Mouse (Mus musculus) adrenal gland, postnatal 25 days (tissue): Measurements from ENCODE around the gene Itgb2. TPM values are rescaled to one million over a fixed set of nuclear protein-coding genes. Genes with fewer than 3 reads are reported as not detected.

Source experiments
- DNase-seq: peaks from one replicate; pipeline ENCODE4 v3.0.0; 2021; ENCODE audit warnings: mixed read lengths
- total RNA-seq: library from RNA; stranded (reverse); gene quantifications from 2 replicates; pipeline ENCODE4 v1.2.3, GENCODE M21; 2021

Itgb2 gene
- total RNA-seq, 1 experiment from 2014 or later: 3.3 TPM

GRCm38 (mm10) chr10:77589117-77589516, 59.1 kb downstream of the Itgb2 start:
- DNase-seq: no peak

- no peak for DNase-seq
Observed at GRCm38 (mm10) chr10:77589749-77590148, 59.7 kb downstream of the Itgb2 start.

- DNase-seq: peak; percentile 50
Observed at GRCm38 (mm10) chr10:77590812-77591211, 60.8 kb downstream of the Itgb2 start.

- DNase-seq: no peak
Observed at GRCm38 (mm10) chr10:77591546-77591945, 61.5 kb downstream of the Itgb2 start.

GRCm38 (mm10) chr10:77596060-77596459, 66.0 kb downstream of the Itgb2 start:
- no peak for DNase-seq

- no peak for DNase-seq
Observed at GRCm38 (mm10) chr10:77603021-77603420, 73.0 kb downstream of the Itgb2 start.

GRCm38 (mm10) chr10:77604111-77604510, 74.1 kb downstream of the Itgb2 start:
- DNase-seq: no peak

- no peak for DNase-seq
Observed at GRCm38 (mm10) chr10:77604958-77605357, 74.9 kb downstream of the Itgb2 start.

- DNase-seq: no peak
Observed at GRCm38 (mm10) chr10:77605368-77605767, 75.3 kb downstream of the Itgb2 start.

GRCm38 (mm10) chr10:77605908-77606826, 76.1 kb downstream of the Itgb2 start, which contains the start of the genes Sumo3 and Gm49325:
Sumo3 (plus strand) TSS chr10:77606097.
Gm49325 (plus strand) TSS chr10:77606197.
- DNase-seq: peak; percentile 99

GRCm38 (mm10) chr10:77606855-77607254, 76.8 kb downstream of the Itgb2 start:
- no peak for DNase-seq

GRCm38 (mm10) chr10:77607441-77607840, 77.4 kb downstream of the Itgb2 start:
- no peak for DNase-seq

- DNase-seq: no peak
Observed at GRCm38 (mm10) chr10:77608589-77608988, 78.5 kb downstream of the Itgb2 start.

GRCm38 (mm10) chr10:77610221-77610961, 80.3 kb downstream of the Itgb2 start:
- DNase-seq: no peak

GRCm38 (mm10) chr10:77613409-77613808, 83.4 kb downstream of the Itgb2 start:
- peak; percentile 28 for DNase-seq

Other genes starting within 250 kb of the Itgb2 start
- 12.4 and 14.0 TPM in 2 replicates for gene Adarb1, start 112.0 kb upstream of the Itgb2 start, total RNA-seq
- 23.1 and 24.6 TPM in 2 replicates for gene Fam207a, start 14.5 kb upstream of the Itgb2 start, total RNA-seq
- 154 and 195 TPM in 2 replicates for gene Pttg1ip, start 51.5 kb downstream of the Itgb2 start, total RNA-seq
- 104 and 117 TPM in 2 replicates for gene Sumo3, start 75.8 kb downstream of the Itgb2 start, total RNA-seq
- 20.9 TPM in 1 of 2 replicates, not detected in the other for gene Gm49325, start 75.9 kb downstream of the Itgb2 start, total RNA-seq
- gene Ube2g2, start 92.0 kb downstream of the Itgb2 start, total RNA-seq: 45.4 and 45.5 TPM in 2 replicates
- 0.39 and 0.86 TPM in 2 replicates for gene Tspear, start 156.3 kb downstream of the Itgb2 start, total RNA-seq
- not detected in 2 replicates for gene Gm19402, start 160.5 kb downstream of the Itgb2 start, total RNA-seq
- not detected in 2 replicates for gene Gm9508, start 167.0 kb downstream of the Itgb2 start, total RNA-seq
- not detected in 2 replicates for gene Gm10272, start 176.4 kb downstream of the Itgb2 start, total RNA-seq
- gene Gm10024, start 181.2 kb downstream of the Itgb2 start, total RNA-seq: not detected in 2 replicates
- not detected in 2 replicates for gene Gm10142, start 185.6 kb downstream of the Itgb2 start, total RNA-seq
- gene Krtap12-1, start 190.3 kb downstream of the Itgb2 start, total RNA-seq: not detected in 2 replicates
- not detected in 2 replicates for gene Gm10100, start 196.2 kb downstream of the Itgb2 start, total RNA-seq
- gene Gm18596, start 212.4 kb downstream of the Itgb2 start, total RNA-seq: not detected in 2 replicates
- gene Gm9736, start 221.1 kb downstream of the Itgb2 start, total RNA-seq: not detected in 2 replicates
- not detected in 2 replicates for gene Gm3233, start 229.4 kb downstream of the Itgb2 start, total RNA-seq
- gene Gm3238, start 241.1 kb downstream of the Itgb2 start, total RNA-seq: not detected in 2 replicates
- gene Gm7138, start 246.7 kb downstream of the Itgb2 start, total RNA-seq: not detected in 2 replicates